Mouse (Mus musculus) kidney, embryonic 14.5 days (tissue): Measurements from ENCODE around the gene Rc3h1. TPM values are rescaled to one million over a fixed set of nuclear protein-coding genes. Genes with fewer than 3 reads are reported as not detected.
"Not testable (repeated sequence)": the region's sequence is repeated elsewhere in the genome, so short reads cannot be mapped to it uniquely, and the experiment has no call there.

Source experiments
- ATAC-seq: fragments of 200-750 bp; cut with Nextera tagmentation; 2 replicates; pipeline ENCODE4 v1.8.0; 2017; ENCODE audit warnings: moderate number of reproducible peaks, mild to moderate bottlenecking, moderate TSS enrichment, moderate library complexity; ENCODE audit not compliant: low FRiP score, low TSS enrichment
- H3K27ac ChIP-seq: fragments of 300-500 bp; sonication (generic); 2 replicates; pipeline ENCODE4 v1.5.1; 2014; ENCODE audit warnings: low read depth, mild to moderate bottlenecking, low read length, moderate library complexity, mixed read lengths
- H3K27me3 ChIP-seq: fragments of 300-500 bp; sonication (generic); 2 replicates; pipeline ENCODE4 v1.6.1; 2014; ENCODE audit warnings: mild to moderate bottlenecking, low read length; ENCODE audit not compliant: control insufficient read depth, insufficient read depth
- H3K36me3 ChIP-seq: fragments of 300-500 bp; sonication (generic); 2 replicates; pipeline ENCODE4 v1.6.1; 2014; ENCODE audit warnings: low read length, mixed read lengths; ENCODE audit not compliant: control insufficient read depth, insufficient read depth
- H3K4me1 ChIP-seq: fragments of 300-500 bp; sonication (generic); 2 replicates; pipeline ENCODE4 v1.6.1; 2014; ENCODE audit warnings: low read length, mixed read lengths; ENCODE audit not compliant: control insufficient read depth, insufficient read depth
- H3K4me2 ChIP-seq: fragments of 300-500 bp; sonication (generic); replicated peaks from 2 replicates; pipeline ENCODE4 v1.6.1; 2014; ENCODE audit warnings: low read depth, mild to moderate bottlenecking, low read length
- H3K4me3 ChIP-seq: fragments of 300-500 bp; sonication (generic); 2 replicates; pipeline ENCODE4 v1.5.1; 2014; ENCODE audit warnings: mild to moderate bottlenecking, low read length
- H3K9ac ChIP-seq: fragments of 300-500 bp; sonication (generic); 2 replicates; pipeline ENCODE4 v1.6.1; 2014; ENCODE audit warnings: low read depth, mild to moderate bottlenecking, low read length, moderate library complexity
- H3K9me3 ChIP-seq: fragments of 300-500 bp; sonication (generic); 2 replicates; pipeline ENCODE4 v1.6.1; 2016; ENCODE audit warnings: low read length; ENCODE audit not compliant: control insufficient read depth
- WGBS: fragments of 180-500 bp; shearing (Covaris S2); extraction: QIAGEN DNeasy Blood & Tissue Kit; methylation state at CpG from one replicate; pipeline ENCODE4 v1.1.7; 2014; 5-methylcytosine and 5-hydroxymethylcytosine counted together
- polyA plus RNA-seq: library from polyadenylated mRNA; unstranded; fragments of >200 nt; fragmentation: Nextera tagmentation; extraction: Ambion mirVana; gene quantifications from 2 replicates; pipeline ENCODE4 v1.2.1, GENCODE M21; 2014

Rc3h1 gene
- polyA plus RNA-seq, 1 experiment from 2014 or later: 14.0 TPM

DNA sequence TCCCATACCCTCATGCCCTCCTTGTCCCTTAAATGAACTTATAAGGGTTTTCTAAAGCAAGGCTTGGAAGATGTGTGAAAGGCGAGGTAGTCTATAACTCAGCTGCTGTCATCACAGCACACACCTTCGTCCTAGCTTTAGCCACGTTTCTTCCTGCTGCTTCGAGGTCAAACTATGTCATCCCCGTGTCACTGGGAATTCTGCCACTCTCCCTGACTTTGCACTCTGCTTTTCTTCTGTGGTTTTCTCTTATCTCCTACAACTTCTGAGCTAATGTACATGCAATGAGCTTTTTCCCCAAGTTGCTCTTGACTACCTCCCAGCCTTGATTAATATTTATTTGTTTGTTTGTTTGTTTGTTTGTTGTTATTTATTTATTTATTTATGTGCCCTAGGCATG lies 73.8 kb downstream of the Rc3h1 start:
- H3K36me3 ChIP-seq: peaks cover 3% of the 10 kb centered on the region; the same call in 1 of the 2 replicates
- H3K4me3 ChIP-seq: no peak overlapping the region
- no peak for ATAC-seq
- 0 out of 2 replicates have a peak, but pooled peaks cover 7% of the 10 kb centered on the region for H3K4me1 ChIP-seq
- H3K9me3 ChIP-seq: no peaks in the 10 kb centered on the region
- WGBS: 54% methylated on average over 5 of the region's 5 CpGs
- H3K4me2 ChIP-seq: no peak overlapping the region
- no peak overlapping the region for H3K27ac ChIP-seq
- H3K9ac ChIP-seq: no peak overlapping the region
- H3K27me3 ChIP-seq: no peaks in the 10 kb centered on the region

DNA sequence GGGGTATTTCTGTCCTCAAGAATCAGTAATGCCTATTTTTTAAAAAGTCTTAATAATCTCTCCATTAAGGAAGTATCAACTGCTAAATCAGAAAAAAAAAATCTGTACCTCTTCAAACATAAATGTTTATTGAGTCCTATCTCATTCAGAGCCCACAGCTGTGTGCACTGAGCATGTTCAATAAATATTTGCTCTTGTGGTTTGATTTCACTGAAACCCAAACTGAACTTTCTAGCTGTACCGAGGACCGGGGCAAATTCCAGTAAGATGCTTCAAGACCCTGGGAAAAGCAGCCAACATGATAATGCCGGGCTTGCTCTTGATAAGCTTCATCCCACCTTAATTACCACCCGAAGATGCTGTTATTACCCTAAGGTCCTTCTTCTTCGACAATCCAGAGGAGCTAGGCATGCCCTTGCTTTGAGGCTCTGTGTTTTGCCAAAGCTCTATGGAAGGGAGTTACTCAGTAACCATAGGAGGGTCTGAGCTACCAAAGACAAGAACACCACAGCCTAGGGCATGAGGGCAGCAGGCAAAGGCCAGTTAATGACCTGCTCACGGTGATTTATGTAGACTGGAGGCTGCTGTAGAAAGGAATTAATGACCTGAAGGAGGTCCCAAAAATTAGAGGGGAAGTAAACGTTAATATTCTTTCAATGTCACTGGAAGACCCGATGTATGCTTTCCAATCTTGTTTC lies 74.5 kb downstream of the Rc3h1 start:
- Histone ChIP-seq H3K9me3 (no peaks in the 10 kb centered on the region), H3K4me2 (no peak overlapping the region; the same call in 1 of the 2 replicates), H3K27ac (no peak overlapping the region), H3K4me1 (0 out of 2 replicates have a peak, but pooled peaks cover 7% of the 10 kb centered on the region), H3K27me3 (no peaks in the 10 kb centered on the region), H3K4me3 (no peak overlapping the region), H3K9ac (no peak overlapping the region), H3K36me3 (no peaks in the 10 kb centered on the region)
- peak; percentile 71; the same call in 1 of the 2 replicates for ATAC-seq
- 41% methylated on average over 8 of the region's 8 CpGs for WGBS

DNA sequence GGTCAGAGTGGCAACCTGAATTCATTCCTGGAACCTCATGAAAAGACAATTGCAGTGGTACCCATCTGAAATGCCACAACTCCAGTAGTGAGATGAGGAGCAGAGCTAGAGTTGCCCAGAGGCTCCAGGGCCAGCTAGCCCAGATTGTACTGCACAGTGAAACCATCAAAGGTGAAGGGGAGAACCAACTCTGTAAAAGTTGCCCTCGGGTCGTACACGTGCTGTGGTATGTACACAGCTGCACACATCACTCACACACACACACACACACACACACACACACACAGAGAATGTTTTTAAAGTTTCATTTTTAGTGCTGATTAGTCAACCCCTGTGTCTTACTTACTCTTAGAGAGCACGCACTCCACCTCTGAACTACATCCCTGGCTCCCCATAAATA lies 75.1 kb downstream of the Rc3h1 start:
- Histone ChIP-seq H3K27me3 (no peaks in the 10 kb centered on the region), H3K4me1 (0 out of 2 replicates have a peak, but pooled peaks cover 7% of the 10 kb centered on the region), H3K4me3 (no peak overlapping the region), H3K27ac (no peak overlapping the region), H3K9ac (no peak overlapping the region), H3K36me3 (no peaks in the 10 kb centered on the region), H3K4me2 (no peak overlapping the region), H3K9me3 (no peaks in the 10 kb centered on the region)
- no peak for ATAC-seq
- 69% methylated on average over 4 of the region's 4 CpGs for WGBS

DNA sequence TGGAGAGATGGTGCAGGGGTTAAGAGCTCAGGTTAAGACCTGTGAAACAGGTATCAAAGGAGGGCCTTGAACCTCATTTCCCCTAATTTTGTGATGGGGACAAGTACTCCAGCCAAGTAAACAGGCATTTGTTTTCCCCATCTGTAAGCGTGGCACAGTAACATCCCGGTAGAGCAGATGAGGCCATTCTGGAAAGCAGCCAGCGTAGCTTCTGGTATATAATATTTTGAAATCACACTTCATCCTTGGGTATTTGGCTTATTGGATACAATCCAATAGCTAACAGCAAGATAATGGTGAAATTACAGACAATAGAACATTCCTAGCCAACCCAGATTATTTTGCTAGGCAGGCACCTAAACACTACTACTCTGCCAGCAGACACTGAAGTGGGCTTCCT lies 76.7 kb downstream of the Rc3h1 start:
- H3K4me2 ChIP-seq: no peak overlapping the region
- H3K9ac ChIP-seq: no peak overlapping the region
- 0 out of 2 replicates have a peak, but pooled peaks cover 7% of the 10 kb centered on the region for H3K4me1 ChIP-seq
- H3K9me3 ChIP-seq: no peaks in the 10 kb centered on the region
- H3K27me3 ChIP-seq: no peaks in the 10 kb centered on the region
- H3K4me3 ChIP-seq: no peak overlapping the region
- no peak overlapping the region for H3K27ac ChIP-seq
- ATAC-seq: no peak
- 93% methylated on average over 3 of the region's 3 CpGs for WGBS
- no peaks in the 10 kb centered on the region for H3K36me3 ChIP-seq

DNA sequence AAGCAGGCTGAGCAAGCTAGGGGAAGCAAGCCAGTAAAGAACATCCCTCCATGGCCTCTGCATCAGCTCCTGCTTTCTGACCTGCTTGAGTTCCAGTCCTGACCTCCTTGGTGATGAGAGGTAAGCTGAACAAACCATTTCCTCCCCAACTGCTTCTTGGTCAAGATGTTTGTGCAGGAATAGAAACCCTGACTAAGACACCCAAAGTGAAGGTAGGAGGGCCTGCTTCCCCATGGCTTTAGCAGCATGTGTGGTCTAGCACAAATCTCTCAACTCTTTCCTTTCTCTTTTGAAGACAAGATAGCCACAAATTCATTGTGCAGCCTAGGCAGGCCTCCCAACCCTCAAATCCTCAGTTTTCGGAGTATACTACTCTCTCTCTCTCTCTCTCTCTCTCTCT lies 78.5 kb downstream of the Rc3h1 start:
- WGBS: 70% methylated on average over 1 of the region's 1 CpGs
- not testable (repeated sequence) for H3K27ac ChIP-seq, H3K27me3 ChIP-seq, H3K4me3 ChIP-seq, H3K9me3 ChIP-seq, H3K9ac ChIP-seq, H3K4me2 ChIP-seq, H3K4me1 ChIP-seq, H3K36me3 ChIP-seq, ATAC-seq

DNA sequence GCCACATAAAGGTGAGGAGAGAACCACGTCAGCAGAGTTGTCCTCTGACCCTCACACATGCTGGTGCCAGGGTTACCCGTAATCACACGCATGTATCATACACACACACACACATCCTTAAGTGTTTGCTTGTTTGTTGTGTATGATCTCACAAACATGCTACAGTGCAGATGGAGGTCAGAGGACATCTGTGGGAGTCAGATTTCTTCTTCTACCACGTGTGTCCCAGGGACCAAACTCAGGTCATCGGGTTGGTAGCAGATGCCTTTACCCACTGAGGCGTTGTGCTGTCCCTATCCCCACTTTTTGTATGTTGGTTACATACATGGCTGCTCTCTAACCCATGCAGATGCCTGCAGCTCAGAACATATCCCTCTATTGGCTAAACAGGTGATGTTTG lies 79.3 kb downstream of the Rc3h1 start:
- no peak overlapping the region for H3K27ac ChIP-seq
- H3K4me3 ChIP-seq: no peak overlapping the region
- ATAC-seq: no peak
- H3K9me3 ChIP-seq: no peaks in the 10 kb centered on the region
- H3K4me2 ChIP-seq: no peak overlapping the region
- H3K4me1 ChIP-seq: 0 out of 2 replicates have a peak, but pooled peaks cover 7% of the 10 kb centered on the region
- H3K27me3 ChIP-seq: no peaks in the 10 kb centered on the region
- H3K36me3 ChIP-seq: no peaks in the 10 kb centered on the region
- no peak overlapping the region for H3K9ac ChIP-seq
- 78% methylated on average over 6 of the region's 6 CpGs for WGBS

DNA sequence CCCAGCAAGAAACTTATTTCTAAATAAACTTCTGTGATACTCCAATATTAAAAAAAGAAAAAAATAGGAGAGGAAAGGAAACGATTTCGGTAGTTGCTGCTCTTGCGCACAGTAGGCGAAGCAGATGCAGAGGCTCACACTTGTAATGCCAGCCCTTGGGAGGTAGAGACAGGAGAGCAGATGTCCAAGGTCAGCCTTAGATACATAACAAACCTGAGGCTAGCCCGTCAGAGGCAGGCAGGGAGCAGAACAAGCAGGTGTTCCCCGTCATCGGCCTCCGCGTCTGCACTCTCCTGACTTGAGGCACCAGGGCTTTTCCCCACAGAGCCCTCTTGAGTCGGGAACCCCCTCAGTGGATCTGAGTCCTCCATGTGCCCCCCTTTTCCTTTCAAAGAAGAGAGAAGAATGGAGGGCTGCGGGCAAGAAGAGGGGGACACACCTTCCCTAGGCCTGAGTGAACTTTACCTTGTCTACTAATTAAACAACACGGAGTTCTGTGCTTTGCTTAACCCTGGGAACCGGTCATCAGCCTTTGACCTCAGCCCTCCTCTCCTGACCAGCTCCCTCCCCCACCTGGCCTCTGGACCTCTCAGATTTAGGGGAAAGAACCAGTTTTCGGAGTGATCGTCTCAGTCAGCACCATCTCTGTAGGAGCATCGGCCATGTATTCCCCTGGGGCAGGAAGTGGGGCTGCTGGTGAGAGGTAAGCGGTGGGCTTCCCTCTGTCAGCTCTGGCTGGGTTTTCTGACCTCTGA lies 80.8 kb downstream of the Rc3h1 start:
- H3K4me1 ChIP-seq: no peaks in the 10 kb centered on the region
- no peak overlapping the region for H3K27ac ChIP-seq
- no peaks in the 10 kb centered on the region for H3K27me3 ChIP-seq
- no peak overlapping the region for H3K4me3 ChIP-seq
- no peaks in the 10 kb centered on the region for H3K36me3 ChIP-seq
- no peak overlapping the region for H3K4me2 ChIP-seq
- no peak for ATAC-seq
- no peak overlapping the region for H3K9ac ChIP-seq
- WGBS: 75% methylated on average over 17 of the region's 17 CpGs
- no peaks in the 10 kb centered on the region for H3K9me3 ChIP-seq

DNA sequence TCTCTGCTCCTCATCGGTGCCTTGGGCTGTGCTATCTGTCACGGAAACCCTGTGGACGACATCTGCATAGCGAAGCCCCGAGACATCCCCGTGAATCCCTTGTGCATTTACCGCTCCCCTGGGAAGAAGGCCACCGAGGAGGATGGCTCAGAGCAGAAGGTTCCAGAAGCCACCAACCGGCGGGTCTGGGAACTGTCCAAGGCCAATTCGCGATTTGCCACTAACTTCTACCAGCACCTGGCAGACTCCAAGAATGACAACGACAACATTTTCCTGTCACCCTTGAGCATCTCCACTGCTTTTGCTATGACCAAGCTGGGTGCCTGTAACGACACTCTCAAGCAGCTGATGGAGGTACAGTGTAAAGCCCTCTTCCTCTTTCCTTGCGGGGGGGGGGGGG lies 83.2 kb downstream of the Rc3h1 start:
- no peak overlapping the region for H3K27ac ChIP-seq
- no peaks in the 10 kb centered on the region for H3K4me1 ChIP-seq
- H3K4me3 ChIP-seq: no peak overlapping the region
- H3K9ac ChIP-seq: no peak overlapping the region
- H3K27me3 ChIP-seq: no peaks in the 10 kb centered on the region
- no peak for ATAC-seq
- no peaks in the 10 kb centered on the region for H3K36me3 ChIP-seq
- WGBS: 86% methylated on average over 14 of the region's 15 CpGs
- H3K4me2 ChIP-seq: no peak overlapping the region
- H3K9me3 ChIP-seq: no peaks in the 10 kb centered on the region

- Histone ChIP-seq H3K4me2 (no peak overlapping the region), H3K9ac (no peak overlapping the region), H3K9me3 (no peaks in the 10 kb centered on the region), H3K27ac (no peak overlapping the region), H3K27me3 (no peaks in the 10 kb centered on the region), H3K4me3 (no peak overlapping the region), H3K36me3 (no peaks in the 10 kb centered on the region), H3K4me1 (no peaks in the 10 kb centered on the region)
- ATAC-seq: no peak
- WGBS: 86% methylated on average over 6 of the region's 6 CpGs
Measured at GRCm38 (mm10) chr1:160993851-160994250, 87.6 kb downstream of the Rc3h1 start.
